ENCODE assay signal across 8 mouse cellular contexts in the genomic region with DNA sequence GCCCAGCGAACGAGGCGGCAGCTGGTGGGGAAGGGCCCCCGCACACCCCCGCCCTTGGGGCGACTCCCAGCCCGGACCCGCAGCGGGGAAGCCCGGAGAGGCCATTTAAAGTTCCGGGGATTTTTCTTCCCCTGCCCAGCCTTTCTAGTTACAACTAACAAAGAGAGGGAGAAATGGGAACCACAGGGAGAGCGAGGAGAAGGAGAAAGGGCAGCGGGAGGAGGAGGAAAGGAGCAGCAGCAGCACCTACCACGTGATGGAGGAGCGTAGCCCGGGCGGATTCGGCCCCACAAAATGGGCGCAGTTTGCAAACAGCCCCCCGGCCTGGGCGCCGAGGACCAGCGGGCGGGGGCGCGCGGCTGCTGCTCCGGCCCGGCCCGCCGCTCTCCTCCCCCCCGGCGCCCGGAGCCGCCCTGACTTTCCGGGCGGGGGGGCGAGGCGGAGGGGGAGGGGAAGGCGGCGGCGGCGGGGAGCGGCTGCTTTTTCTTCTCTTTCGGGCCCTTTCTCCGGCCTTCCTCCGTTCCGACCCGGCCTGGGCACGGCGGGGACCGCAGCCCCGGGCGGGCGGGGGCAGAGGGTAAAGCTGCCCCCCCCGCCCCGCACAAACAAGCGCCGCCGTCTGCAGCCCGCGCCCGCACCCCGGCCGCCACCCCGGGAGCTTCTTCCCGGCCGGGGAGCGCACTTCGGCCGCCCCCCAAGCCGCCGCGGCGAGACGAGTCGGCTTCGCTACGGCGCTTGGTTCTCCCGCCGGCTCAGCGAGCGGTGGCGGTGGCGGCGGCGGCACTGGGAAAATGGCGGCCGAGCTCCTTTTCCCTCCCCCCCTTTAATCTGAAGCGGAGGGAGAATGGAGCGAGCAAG. TPM values are rescaled to one million over a fixed set of nuclear protein-coding genes. Genes with fewer than 3 reads are reported as not detected.
DNase-seq lines count a peak whose midpoint lies in the region; ATAC-seq lines count a peak whose summit lies in the region.

No protein-coding gene starts in this region.

- H3K27me3 ChIP-seq in hindbrain, embryonic 14.5 days (ENCODE audit: control insufficient read depth, insufficient read depth, low read length) = no peaks in the 10 kb centered on the region

- under 1% methylated on average over 53 of the region's 92 CpGs for WGBS in hindbrain, embryonic 14.5 days

- peak; percentile 83 for DNase-seq in NIH3T3 (ENCODE audit: low read depth)
- peak; percentile 81 for DNase-seq in cerebellum, postnatal 25 days
- peak; percentile 50 to 51 for DNase-seq in frontal cortex, postnatal 25 days (ENCODE audit: low spot score in 2 of 2)
- peak; percentile 73 for DNase-seq in hindbrain, embryonic 14.5 days (ENCODE audit: low spot score)
- DNase-seq in layer of hippocampus, postnatal 36 days = peak; percentile 79 to 80
- DNase-seq in lung, postnatal 25 days (ENCODE audit: low spot score) = peak; percentile 91
- peak; percentile 79 for DNase-seq in retina, embryonic 14.5 days (ENCODE audit: low spot score)
- peak; percentile 66 to 77 for DNase-seq in thymus, postnatal 36 days

- peak overlapping the region; percentile 99 for H3K9ac ChIP-seq in hindbrain, embryonic 14.5 days

- peak; percentile 60 for ATAC-seq in hindbrain, embryonic 14.5 days (ENCODE audit: low FRiP score)

- H3K4me1 ChIP-seq in hindbrain, embryonic 14.5 days (replicated peaks; ENCODE audit: control insufficient read depth, insufficient read depth, low read length) = peaks cover 31% of the 10 kb centered on the region

- H3K9me3 ChIP-seq in hindbrain, embryonic 14.5 days (ENCODE audit: control insufficient read depth, low read length) = no peaks in the 10 kb centered on the region

- H3K36me3 ChIP-seq in hindbrain, embryonic 14.5 days (replicated peaks; ENCODE audit: control insufficient read depth, insufficient read depth) = no peaks in the 10 kb centered on the region

- peak overlapping the region; percentile 100 for H3K27ac ChIP-seq in hindbrain, embryonic 14.5 days

- H3K4me3 ChIP-seq in hindbrain, embryonic 14.5 days (replicated peaks; ENCODE audit: low read length) = peak overlapping the region; percentile 81

- peak overlapping the region; percentile 68 for H3K4me2 ChIP-seq in hindbrain, embryonic 14.5 days (replicated peaks)

RNA-seq across cellular contexts. Expression of gene Kansl1, which starts 27.0 kb away (rescaled TPM):
- polyA plus RNA-seq in hindbrain, embryonic 14.5 days (2014; fragmentation: Nextera tagmentation; extraction: Ambion mirVana) = 30.7 and 33.8 TPM in 2 replicates
- total RNA-seq in layer of hippocampus, postnatal 36 days (2021) = 10 to 100 TPM; 68.0 to 71.7 TPM

Comparison
In these comparisons a context has a peak if more than half of its experiments do, and no peak if none do; other contexts are left out.
1. Peak in every context shown above with its lines: DNase-seq, ATAC-seq, H3K4me3 ChIP-seq and H3K27ac ChIP-seq.